Mouse (Mus musculus): ENCODE data around the gene Nup188. TPM values are rescaled to one million over a fixed set of nuclear protein-coding genes. Genes with fewer than 3 reads are reported as not detected.

Gene Nup188
- polyA plus RNA-seq, 1 experiment, result 28.1 TPM

DNA sequence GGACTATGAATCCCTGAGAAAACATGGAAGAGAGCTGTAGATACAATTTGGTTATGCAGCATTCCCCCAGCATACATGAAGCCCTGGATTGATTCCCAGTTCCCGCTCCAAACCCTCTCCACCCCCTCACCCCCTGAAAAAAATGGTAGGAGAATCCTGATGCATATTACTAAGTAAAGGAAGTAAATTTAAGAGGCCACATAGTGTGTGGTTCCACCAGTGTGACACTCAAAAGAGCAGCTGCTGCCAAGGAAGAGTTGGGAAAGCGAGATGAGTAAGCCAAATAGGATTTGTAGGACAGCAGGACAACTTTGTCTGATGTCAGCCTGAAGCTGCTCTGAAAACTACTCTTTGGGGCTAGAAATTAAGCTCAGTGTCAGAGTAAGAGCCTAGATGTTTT is 25.3 kb downstream of the Nup188 start:
- DNase-seq, result no peak
- Histone ChIP-seq H3K4me1 (ENCODE audit: control insufficient read depth, insufficient read depth, low read length) (no peaks in the 10 kb centered on the region), H3K4me3 (replicated peaks; ENCODE audit: extremely low read depth, low read depth, low read length) (no peak overlapping the region)
- 85% methylated on average over 2 of the region's 2 CpGs for WGBS
- TF ChIP-seq POLR2A (IDR thresholded peaks at IDR 0.05; ENCODE audit: borderline replicate concordance, extremely low read depth, low read depth, low read length) (no peak), CTCF (IDR thresholded peaks at IDR 0.05; ENCODE audit: insufficient read depth, low read length) (no peak)

- no peak for DNase-seq
- WGBS, result 92% methylated on average over 4 of the region's 4 CpGs
- H3K4me1 ChIP-seq (ENCODE audit: control insufficient read depth, insufficient read depth, low read length), result no peaks in the 10 kb centered on the region
- TF ChIP-seq CTCF (IDR thresholded peaks at IDR 0.05; ENCODE audit: insufficient read depth, low read length) (0 out of 2 replicates have a peak, but pooled peaks have one; percentile 1), POLR2A (IDR thresholded peaks at IDR 0.05; ENCODE audit: borderline replicate concordance, extremely low read depth, low read depth, low read length) (no peak)
- H3K4me3 ChIP-seq (replicated peaks; ENCODE audit: extremely low read depth, low read depth, low read length), result no peak overlapping the region
Observed at GRCm38 (mm10) chr2:30316136-30316535, 29.9 kb downstream of the Nup188 start.

- no peak overlapping the region for H3K4me3 ChIP-seq (replicated peaks; ENCODE audit: extremely low read depth, low read depth, low read length)
- DNase-seq, result no peak
- no peaks in the 10 kb centered on the region for H3K4me1 ChIP-seq (ENCODE audit: control insufficient read depth, insufficient read depth, low read length)
- no peak for TF ChIP-seq CTCF (IDR thresholded peaks at IDR 0.05; ENCODE audit: insufficient read depth, low read length)
- no peak for TF ChIP-seq POLR2A (IDR thresholded peaks at IDR 0.05; ENCODE audit: borderline replicate concordance, extremely low read depth, low read depth, low read length)
- 94% methylated on average over 5 of the region's 5 CpGs for WGBS
Observed at GRCm38 (mm10) chr2:30316955-30317354, 30.8 kb downstream of the Nup188 start.

- DNase-seq, result no peak
- no peak for TF ChIP-seq CTCF (IDR thresholded peaks at IDR 0.05; ENCODE audit: insufficient read depth, low read length)
- TF ChIP-seq POLR2A (IDR thresholded peaks at IDR 0.05; ENCODE audit: borderline replicate concordance, extremely low read depth, low read depth, low read length), result no peak
- WGBS, result 71% methylated on average over 4 of the region's 4 CpGs
- H3K4me3 ChIP-seq (replicated peaks; ENCODE audit: extremely low read depth, low read depth, low read length), result no peak overlapping the region
- no peaks in the 10 kb centered on the region for H3K4me1 ChIP-seq (ENCODE audit: control insufficient read depth, insufficient read depth, low read length)
Observed at GRCm38 (mm10) chr2:30319260-30319659, 33.1 kb downstream of the Nup188 start.

- 92% methylated on average over 7 of the region's 7 CpGs for WGBS
- no peak for DNase-seq
- H3K4me1 ChIP-seq (ENCODE audit: control insufficient read depth, insufficient read depth, low read length), result no peaks in the 10 kb centered on the region
Observed at GRCm38 (mm10) chr2:30323111-30323510, 36.9 kb downstream of the Nup188 start.

GRCm38 (mm10) chr2:30325296-30325695 is 39.1 kb downstream of the Nup188 start:
- no peak overlapping the region for H3K4me3 ChIP-seq (replicated peaks; ENCODE audit: extremely low read depth, low read depth, low read length)
- DNase-seq, result no peak
- no peak for TF ChIP-seq CTCF (IDR thresholded peaks at IDR 0.05; ENCODE audit: insufficient read depth, low read length)
- TF ChIP-seq POLR2A (IDR thresholded peaks at IDR 0.05; ENCODE audit: borderline replicate concordance, extremely low read depth, low read depth, low read length), result no peak
- 92% methylated on average over 5 of the region's 5 CpGs for WGBS
- no peaks in the 10 kb centered on the region for H3K4me1 ChIP-seq (ENCODE audit: control insufficient read depth, insufficient read depth, low read length)

More at GRCm38 (mm10) chr2:30323111-30323510, 36.9 kb downstream of the Nup188 start:
- TF ChIP-seq CTCF (IDR thresholded peaks at IDR 0.05; ENCODE audit: insufficient read depth, low read length), result no peak
- TF ChIP-seq POLR2A (IDR thresholded peaks at IDR 0.05; ENCODE audit: borderline replicate concordance, extremely low read depth, low read depth, low read length), result no peak
- H3K4me3 ChIP-seq (replicated peaks; ENCODE audit: extremely low read depth, low read depth, low read length), result no peak overlapping the region

DNA sequence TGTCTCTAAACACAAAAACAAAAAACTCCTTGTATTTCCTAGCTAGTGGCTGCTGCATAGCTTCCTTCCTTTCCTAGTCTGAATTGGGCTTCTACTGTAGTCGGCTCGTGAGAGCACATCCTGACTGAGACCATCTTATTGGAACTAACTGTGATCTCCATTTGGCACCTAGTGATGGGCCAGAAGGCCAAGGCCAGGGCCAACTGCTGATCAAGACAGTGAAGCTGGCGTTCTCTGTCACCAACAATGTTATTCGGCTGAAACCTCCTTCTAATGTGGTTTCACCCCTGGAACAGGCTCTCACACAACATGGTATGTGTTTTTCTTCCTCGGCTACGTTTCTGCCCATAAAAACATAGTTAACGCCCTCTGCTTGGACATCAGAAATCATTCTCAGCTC is 41.1 kb downstream of the Nup188 start:
- TF ChIP-seq POLR2A (IDR thresholded peaks at IDR 0.05; ENCODE audit: borderline replicate concordance, extremely low read depth, low read depth, low read length), result no peak
- no peak for TF ChIP-seq CTCF (IDR thresholded peaks at IDR 0.05; ENCODE audit: insufficient read depth, low read length)
- H3K4me3 ChIP-seq (replicated peaks; ENCODE audit: extremely low read depth, low read depth, low read length), result no peak overlapping the region
- 83% methylated on average over 7 of the region's 7 CpGs for WGBS
- no peaks in the 10 kb centered on the region for H3K4me1 ChIP-seq (ENCODE audit: control insufficient read depth, insufficient read depth, low read length)
- DNase-seq, result no peak

GRCm38 (mm10) chr2:30328791-30329190 is 42.6 kb downstream of the Nup188 start:
- TF ChIP-seq CTCF (IDR thresholded peaks at IDR 0.05; ENCODE audit: insufficient read depth, low read length), result no peak
- TF ChIP-seq POLR2A (IDR thresholded peaks at IDR 0.05; ENCODE audit: borderline replicate concordance, extremely low read depth, low read depth, low read length), result no peak
- no peak for DNase-seq
- WGBS, result 76% methylated on average over 3 of the region's 3 CpGs
- H3K4me1 ChIP-seq (ENCODE audit: control insufficient read depth, insufficient read depth, low read length), result no peaks in the 10 kb centered on the region
- H3K4me3 ChIP-seq (replicated peaks; ENCODE audit: extremely low read depth, low read depth, low read length), result no peak overlapping the region

DNA sequence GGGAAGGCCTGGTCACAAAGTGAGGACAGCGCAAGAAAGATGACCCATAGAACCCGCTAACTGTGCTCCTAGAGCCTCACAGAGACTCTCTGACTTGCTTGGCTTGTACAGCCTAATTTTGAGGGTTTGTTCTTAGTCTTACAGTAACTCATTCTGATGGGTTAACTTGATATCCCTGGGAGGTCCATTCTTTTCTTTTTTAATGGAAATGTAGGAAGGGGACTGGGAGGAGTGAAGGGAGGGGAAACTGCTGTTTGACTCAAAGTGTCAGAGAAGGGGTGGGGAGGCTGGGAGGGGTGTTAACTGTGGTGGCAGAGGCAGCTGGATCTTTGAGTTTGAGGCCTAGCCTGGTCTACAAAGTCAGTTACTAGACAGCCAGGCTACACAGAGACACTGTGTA is 49.1 kb downstream of the Nup188 start:
- H3K4me3 ChIP-seq (replicated peaks; ENCODE audit: extremely low read depth, low read depth, low read length), result no peak overlapping the region
- no peaks in the 10 kb centered on the region for H3K4me1 ChIP-seq (ENCODE audit: control insufficient read depth, insufficient read depth, low read length)
- TF ChIP-seq CTCF (IDR thresholded peaks at IDR 0.05; ENCODE audit: insufficient read depth, low read length) (no peak), POLR2A (IDR thresholded peaks at IDR 0.05; ENCODE audit: borderline replicate concordance, extremely low read depth, low read depth, low read length) (no peak)
- 98% methylated on average over 2 of the region's 2 CpGs for WGBS
- no peak for DNase-seq

- DNase-seq, result no peak
- 87% methylated on average over 16 of the region's 16 CpGs for WGBS
- TF ChIP-seq CTCF (IDR thresholded peaks at IDR 0.05; ENCODE audit: insufficient read depth, low read length), result no peak
- no peak for TF ChIP-seq POLR2A (IDR thresholded peaks at IDR 0.05; ENCODE audit: borderline replicate concordance, extremely low read depth, low read depth, low read length)
- H3K4me1 ChIP-seq (ENCODE audit: control insufficient read depth, insufficient read depth, low read length), result no peaks in the 10 kb centered on the region
- H3K4me3 ChIP-seq (replicated peaks; ENCODE audit: extremely low read depth, low read depth, low read length), result no peak overlapping the region
Observed at GRCm38 (mm10) chr2:30336174-30336915, 50.1 kb downstream of the Nup188 start.

Data from lung, adult 2 months (tissue).